Mouse (Mus musculus) CH12.LX (cell line): Measurements from ENCODE around the gene Afm.

Experiments
- CTCF ChIP-seq, 2 experiments: IDR thresholded peaks in 1 of 2; conservative IDR thresholded peaks in 1 of 2; 2 replicates each; pipeline ENCODE4 v1.5.1; 2011 to 2012; ENCODE audit warnings: low read depth in 2 of 2, low read length in 2 of 2, improper control_type of control experiment in 1 of 2, inconsistent platforms in 1 of 2, mild to moderate bottlenecking in 1 of 2, moderate library complexity in 1 of 2
- POLR2A ChIP-seq: IDR thresholded peaks from 2 replicates; pipeline ENCODE4 v1.6.1; 2011; ENCODE audit warnings: low read depth, mild to moderate bottlenecking, improper control_type of control experiment, low read length
- USF1 ChIP-seq: IDR thresholded peaks from 2 replicates; pipeline ENCODE4 v1.6.1; 2014; ENCODE audit warnings: low read depth, mild to moderate bottlenecking, inconsistent platforms, low read length, improper control_type of control experiment
- ZMIZ1 ChIP-seq: IDR thresholded peaks from 2 replicates; pipeline ENCODE4 v1.6.1; 2012; ENCODE audit warnings: low read depth, mild to moderate bottlenecking, inconsistent platforms, low read length, improper control_type of control experiment

- no peak for TF ChIP-seq POLR2A
- TF ChIP-seq CTCF (conservative IDR thresholded peaks at IDR 0.05 in 1 of 2, IDR thresholded peaks at IDR 0.05 in 1 of 2; ENCODE audit: low read depth in 2 of 2, low read length in 2 of 2): no peak
- no peak for TF ChIP-seq USF1
- TF ChIP-seq ZMIZ1: no peak
Observed at GRCm38 (mm10) chr5:90473902-90474301, 44.8 kb upstream of the Afm start.
